Mouse (Mus musculus): ENCODE measurements around the gene Krt75. TPM values are rescaled to one million over a fixed set of nuclear protein-coding genes. Genes with fewer than 3 reads are reported as not detected.
"Not testable (repeated sequence)": the region's sequence is repeated elsewhere in the genome, so short reads cannot be mapped to it uniquely, and the experiment has no call there.

Gene Krt75
- polyA plus RNA-seq, 1 experiment from 2014 or later = not detected

DNA sequence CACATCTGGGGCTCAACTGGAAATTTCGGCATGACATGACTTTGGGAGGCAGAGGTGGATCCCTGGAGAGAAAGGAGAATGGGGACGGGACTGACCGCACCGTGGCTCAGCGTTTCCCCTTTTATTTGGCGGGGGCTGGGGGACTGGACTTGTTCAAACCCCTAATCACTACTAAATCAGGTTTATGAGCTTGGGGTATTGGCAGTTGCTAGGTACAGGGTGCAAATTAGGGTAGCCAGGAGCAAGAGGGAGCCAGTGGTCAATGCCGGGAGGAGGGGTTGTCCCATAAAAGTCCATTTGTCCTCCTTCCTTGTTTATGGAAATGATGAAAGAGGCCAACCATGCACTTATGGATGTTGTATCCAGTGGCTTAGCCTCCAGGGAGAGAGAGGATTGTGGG is 23.1 kb downstream of the Krt75 start, which contains the start of gene Krt82:
Gene Krt82 (minus strand): TSS at position 101 of the 400 bp plus-strand sequence.
- Histone ChIP-seq H3K36me3 (no peaks in the 10 kb centered on the region), H3K4me2 (replicated peaks) (no peak within 1 kb of the TSS), H3K9ac (replicated peaks) (no peak within 1 kb of the TSS), H3K4me1 (peaks cover 8% of the 10 kb centered on the region; the same call in 1 of the 2 replicates), H3K27me3 (no peaks in the 10 kb centered on the region), H3K9me3 (no peaks in the 10 kb centered on the region), H3K27ac (replicated peaks) (no peak within 1 kb of the TSS), H3K4me3 (no peak within 1 kb of the TSS)
- no peak for ATAC-seq (replicated peaks)
- WGBS = 78% methylated on average over 7 of the region's 7 CpGs

DNA sequence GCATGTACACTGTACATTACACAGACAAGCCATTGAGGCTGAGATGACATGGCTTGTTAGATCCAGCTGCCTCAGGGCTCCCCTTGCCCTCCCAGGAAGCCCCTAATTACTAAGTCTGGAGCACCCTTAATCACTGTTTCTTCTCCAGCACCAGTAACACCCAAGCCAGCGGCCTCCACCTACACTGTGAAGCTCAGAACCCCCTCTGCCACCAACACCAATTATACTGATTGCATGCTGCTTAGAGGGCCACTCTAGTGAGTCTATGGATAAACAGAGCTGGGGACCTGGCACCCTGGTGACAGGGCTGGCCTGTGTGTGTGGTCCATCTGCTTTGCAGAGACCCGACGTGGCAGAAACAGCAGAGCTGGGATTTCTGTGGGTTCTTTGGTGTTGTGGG is 29.2 kb downstream of the Krt75 start:
- H3K27me3 ChIP-seq = no peaks in the 10 kb centered on the region
- H3K27ac ChIP-seq (replicated peaks) = no peak overlapping the region
- no peak for ATAC-seq (replicated peaks)
- WGBS = 38% methylated on average over 3 of the region's 3 CpGs
- no peaks in the 10 kb centered on the region for H3K4me1 ChIP-seq
- no peak overlapping the region for H3K4me3 ChIP-seq
- no peak overlapping the region for H3K4me2 ChIP-seq (replicated peaks)
- H3K9me3 ChIP-seq = no peaks in the 10 kb centered on the region
- H3K36me3 ChIP-seq = no peaks in the 10 kb centered on the region
- no peak overlapping the region for H3K9ac ChIP-seq (replicated peaks)

DNA sequence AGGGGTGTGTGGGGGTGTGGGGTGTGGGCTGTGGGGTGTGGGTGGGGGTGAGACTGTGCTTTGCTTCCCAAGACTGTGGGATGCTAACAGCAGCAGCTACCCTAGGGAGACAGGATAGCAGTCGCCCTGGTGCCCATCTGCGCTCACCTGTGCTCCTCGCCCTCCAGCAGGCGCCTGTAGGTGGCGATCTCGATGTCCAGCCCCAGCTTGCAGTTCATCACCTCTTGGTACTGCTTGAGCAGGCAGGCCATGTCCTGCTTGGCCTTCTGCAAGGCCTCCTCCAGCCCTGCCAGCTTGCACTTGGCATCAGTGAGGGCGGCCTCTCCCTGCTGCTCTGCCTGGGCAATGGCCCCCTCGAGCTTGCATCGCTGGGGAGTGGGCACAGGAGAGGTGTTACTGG is 31.2 kb downstream of the Krt75 start:
- no peak overlapping the region for H3K4me3 ChIP-seq
- no peaks in the 10 kb centered on the region for H3K4me1 ChIP-seq
- no peaks in the 10 kb centered on the region for H3K9me3 ChIP-seq
- no peak overlapping the region for H3K27ac ChIP-seq (replicated peaks)
- no peaks in the 10 kb centered on the region for H3K36me3 ChIP-seq
- H3K4me2 ChIP-seq (replicated peaks) = no peak overlapping the region
- 53% methylated on average over 9 of the region's 9 CpGs for WGBS
- H3K27me3 ChIP-seq = no peaks in the 10 kb centered on the region
- no peak overlapping the region for H3K9ac ChIP-seq (replicated peaks)
- ATAC-seq (replicated peaks) = no peak

DNA sequence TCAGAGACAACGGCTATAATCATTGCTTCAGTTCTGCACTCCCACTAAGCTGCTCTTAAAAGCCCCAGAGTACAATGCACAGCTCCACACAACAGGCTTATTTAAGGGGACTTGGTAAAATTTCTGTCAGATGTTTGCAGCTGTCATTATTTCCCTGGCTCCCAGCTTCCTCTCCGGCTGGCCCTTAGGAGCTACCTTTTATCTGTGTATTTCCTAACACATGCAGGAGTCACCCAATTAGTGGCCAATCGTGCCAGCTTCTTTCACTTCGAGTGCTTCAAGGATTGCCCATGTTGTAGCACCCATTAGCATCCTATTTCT is 35.2 kb downstream of the Krt75 start:
- H3K9ac ChIP-seq (replicated peaks) = no peak overlapping the region
- H3K27ac ChIP-seq (replicated peaks) = no peak overlapping the region
- H3K4me2 ChIP-seq (replicated peaks) = no peak overlapping the region
- H3K36me3 ChIP-seq = no peaks in the 10 kb centered on the region
- H3K27me3 ChIP-seq = no peaks in the 10 kb centered on the region
- no peak for ATAC-seq (replicated peaks)
- H3K4me3 ChIP-seq = no peak overlapping the region
- H3K4me1 ChIP-seq = no peaks in the 10 kb centered on the region
- H3K9me3 ChIP-seq = no peaks in the 10 kb centered on the region
- WGBS = 33% methylated on average over 4 of the region's 4 CpGs

DNA sequence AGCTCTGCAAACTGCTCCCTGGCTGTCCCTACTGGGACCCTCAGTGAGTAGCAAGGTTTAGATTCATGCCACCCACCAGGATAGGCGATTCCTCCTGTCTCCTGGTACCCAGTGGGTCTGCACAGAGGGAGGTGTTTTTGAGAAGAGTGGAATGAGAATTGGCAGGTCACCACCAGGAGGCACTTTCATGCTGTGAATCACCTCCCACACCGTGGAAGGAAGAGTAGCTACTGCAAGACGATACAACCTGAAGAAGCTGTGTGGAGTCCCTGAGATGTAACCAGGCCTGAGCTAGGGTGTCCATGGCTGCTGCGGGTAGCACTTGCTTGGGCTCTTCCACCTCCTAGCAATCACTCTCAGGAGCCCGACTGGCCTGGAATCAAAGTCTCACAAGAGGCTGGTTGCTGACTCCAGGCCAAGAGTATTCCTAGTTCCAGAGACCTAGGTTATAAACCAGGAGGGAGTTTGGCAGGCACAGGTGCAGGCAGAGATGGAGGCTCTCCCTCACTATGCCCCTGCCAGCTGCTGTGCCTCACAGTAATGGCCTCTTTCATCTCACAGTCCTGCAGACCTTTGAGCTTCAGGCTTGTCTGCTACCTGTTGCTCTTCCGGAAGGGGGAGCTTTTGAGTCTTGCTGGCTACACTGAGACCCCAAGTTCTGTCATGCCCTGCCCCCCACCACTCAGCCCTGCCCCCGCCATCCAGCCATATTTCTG is 35.7 kb downstream of the Krt75 start:
- H3K27ac ChIP-seq (replicated peaks) = no peak overlapping the region
- no peaks in the 10 kb centered on the region for H3K27me3 ChIP-seq
- H3K4me1 ChIP-seq = no peaks in the 10 kb centered on the region
- no peak overlapping the region for H3K9ac ChIP-seq (replicated peaks)
- no peak overlapping the region for H3K4me2 ChIP-seq (replicated peaks)
- ATAC-seq (replicated peaks) = no peak
- H3K9me3 ChIP-seq = no peaks in the 10 kb centered on the region
- H3K4me3 ChIP-seq = no peak overlapping the region
- 41% methylated on average over 7 of the region's 7 CpGs for WGBS
- no peaks in the 10 kb centered on the region for H3K36me3 ChIP-seq

DNA sequence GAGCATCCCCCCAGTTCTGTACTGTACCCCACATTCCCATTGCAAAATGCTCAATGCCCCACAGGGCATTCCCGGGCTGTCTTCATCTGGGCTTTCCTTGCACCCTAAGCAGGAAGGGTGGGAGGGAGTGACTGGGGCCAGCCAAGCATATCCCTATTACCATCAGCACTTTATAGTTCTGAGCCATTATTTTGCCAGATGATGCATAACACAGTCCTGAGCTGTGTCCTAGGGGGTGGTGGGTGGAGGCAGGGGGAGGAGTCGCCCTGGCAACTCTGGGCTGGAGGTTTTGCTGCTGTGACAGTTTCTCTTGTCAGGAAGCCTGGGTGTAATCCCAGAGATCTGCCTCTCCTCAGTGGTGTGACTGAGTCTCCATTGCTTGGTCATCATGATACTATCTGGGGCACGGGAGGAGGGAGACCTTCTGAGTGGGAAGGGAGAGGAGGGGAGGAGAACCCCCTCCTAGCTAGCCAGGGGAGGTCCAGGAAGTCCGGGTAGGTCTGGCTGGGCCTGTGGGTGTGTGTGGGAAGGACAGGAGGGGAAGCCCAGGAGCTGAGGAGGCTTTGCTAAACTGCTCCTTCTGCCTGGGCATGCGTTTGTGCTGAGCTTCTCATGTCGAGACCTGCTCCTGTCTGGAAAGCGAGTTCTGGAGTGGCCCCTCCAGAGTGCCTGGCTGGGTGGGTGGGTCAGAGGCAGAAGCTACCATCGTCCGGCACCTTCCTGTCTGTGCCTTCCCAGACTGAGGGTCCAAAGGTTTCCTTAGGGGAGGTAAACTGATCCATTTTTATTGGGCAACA is 37.5 kb downstream of the Krt75 start:
- H3K4me3 ChIP-seq = no peak overlapping the region
- no peak for ATAC-seq (replicated peaks)
- no peaks in the 10 kb centered on the region for H3K9me3 ChIP-seq
- no peaks in the 10 kb centered on the region for H3K27me3 ChIP-seq
- no peak overlapping the region for H3K4me2 ChIP-seq (replicated peaks)
- no peaks in the 10 kb centered on the region for H3K4me1 ChIP-seq
- WGBS = 76% methylated on average over 9 of the region's 9 CpGs
- no peak overlapping the region for H3K27ac ChIP-seq (replicated peaks)
- H3K9ac ChIP-seq (replicated peaks) = no peak overlapping the region
- no peaks in the 10 kb centered on the region for H3K36me3 ChIP-seq

DNA sequence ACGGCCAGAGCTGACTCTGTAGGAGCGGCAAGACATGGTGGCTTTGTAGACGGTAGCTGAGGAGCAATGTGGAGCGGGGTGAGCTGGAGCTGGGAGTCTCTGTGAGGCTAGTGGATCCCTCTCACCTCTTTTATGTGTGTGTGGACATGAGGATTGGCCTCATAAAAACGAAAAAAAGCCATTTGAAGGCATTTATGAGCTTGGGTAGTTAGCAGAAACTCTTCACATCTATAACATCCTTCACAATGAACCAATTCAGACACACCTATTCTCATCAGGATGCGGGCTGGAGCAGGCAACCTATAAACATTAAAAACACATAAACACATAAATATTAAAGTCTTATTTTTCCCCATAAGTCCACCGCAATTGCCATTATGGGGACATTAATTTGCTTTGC is 41.0 kb downstream of the Krt75 start, which contains the start of gene Krt84:
Gene Krt84 (minus strand): TSS at position 101 of the 400 bp plus-strand sequence.
- Histone ChIP-seq H3K9ac (replicated peaks) (no peak within 1 kb of the TSS), H3K27ac (replicated peaks) (no peak within 1 kb of the TSS), H3K27me3 (no peaks in the 10 kb centered on the region), H3K9me3 (no peaks in the 10 kb centered on the region), H3K36me3 (no peaks in the 10 kb centered on the region), H3K4me3 (no peak within 1 kb of the TSS), H3K4me2 (replicated peaks) (no peak within 1 kb of the TSS), H3K4me1 (no peaks in the 10 kb centered on the region)
- ATAC-seq (replicated peaks) = no peak
- WGBS = 86% methylated on average over 7 of the region's 7 CpGs

DNA sequence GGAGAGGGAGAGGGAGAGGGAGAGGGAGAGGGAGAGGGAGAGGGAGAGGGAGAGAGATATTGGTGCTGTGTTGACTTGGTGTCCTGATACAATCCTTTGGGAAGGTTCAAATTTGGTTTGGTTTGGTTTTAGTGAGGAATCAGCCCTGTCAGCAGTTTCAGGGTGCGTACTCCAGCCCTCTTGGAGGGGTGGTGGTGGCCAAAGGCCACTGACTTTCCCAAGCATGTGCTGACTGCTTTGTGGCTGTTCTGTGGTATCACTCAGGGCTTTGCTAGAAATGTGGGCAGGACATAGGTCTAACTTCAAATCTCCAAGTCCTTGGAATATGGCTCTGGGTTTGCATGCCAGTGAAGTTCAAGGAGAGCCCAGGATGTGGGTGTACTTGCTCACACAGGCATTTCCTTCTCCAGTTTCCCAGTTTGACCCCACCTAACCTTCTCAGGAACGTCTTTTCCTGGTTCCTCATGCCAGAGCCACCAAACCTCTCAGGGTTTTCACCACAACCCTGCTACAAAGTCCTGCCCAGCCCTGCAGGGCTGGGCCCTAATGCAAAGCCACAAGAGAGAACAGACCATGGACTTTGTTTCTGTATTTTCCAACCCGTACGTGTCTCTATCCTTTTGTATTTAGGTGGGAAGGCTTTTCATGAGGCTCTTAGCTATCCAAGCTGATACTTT is 51.0 kb downstream of the Krt75 start:
- Histone ChIP-seq H3K9me3 (no peaks in the 10 kb centered on the region), H3K27ac (replicated peaks) (no peak overlapping the region), H3K4me3 (no peak overlapping the region), H3K4me1 (no peaks in the 10 kb centered on the region), H3K27me3 (no peaks in the 10 kb centered on the region), H3K36me3 (no peaks in the 10 kb centered on the region), H3K4me2 (replicated peaks) (no peak overlapping the region), H3K9ac (replicated peaks) (no peak overlapping the region)
- no peak for ATAC-seq (replicated peaks)
- WGBS = 77% methylated on average over 4 of the region's 4 CpGs

DNA sequence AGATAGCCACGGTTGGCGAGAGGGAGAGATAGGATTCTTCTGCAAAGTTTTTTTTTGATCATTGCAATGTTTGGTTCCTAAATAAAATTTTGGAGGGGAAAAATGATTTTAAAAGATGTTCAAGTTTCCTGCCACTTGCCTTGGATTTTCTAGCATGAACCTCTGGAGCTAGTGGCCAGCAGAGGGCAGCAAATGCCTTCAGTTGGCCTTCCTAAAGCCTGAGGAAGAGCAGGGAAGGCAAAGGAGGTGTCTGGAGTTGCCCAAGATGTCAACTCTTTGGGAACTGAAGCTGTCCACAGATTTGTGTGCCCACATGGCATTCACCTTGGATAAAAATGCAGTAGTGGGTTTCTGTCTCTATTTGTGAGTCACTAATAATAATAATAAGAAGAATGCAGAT is 53.9 kb downstream of the Krt75 start:
- H3K36me3 ChIP-seq = no peaks in the 10 kb centered on the region
- H3K4me1 ChIP-seq = no peaks in the 10 kb centered on the region
- H3K9ac ChIP-seq (replicated peaks) = no peak overlapping the region
- no peak overlapping the region for H3K27ac ChIP-seq (replicated peaks)
- no peak overlapping the region for H3K4me3 ChIP-seq
- no peaks in the 10 kb centered on the region for H3K27me3 ChIP-seq
- WGBS = 15% methylated on average over 2 of the region's 2 CpGs
- no peak overlapping the region for H3K4me2 ChIP-seq (replicated peaks)
- no peaks in the 10 kb centered on the region for H3K9me3 ChIP-seq
- no peak for ATAC-seq (replicated peaks)

DNA sequence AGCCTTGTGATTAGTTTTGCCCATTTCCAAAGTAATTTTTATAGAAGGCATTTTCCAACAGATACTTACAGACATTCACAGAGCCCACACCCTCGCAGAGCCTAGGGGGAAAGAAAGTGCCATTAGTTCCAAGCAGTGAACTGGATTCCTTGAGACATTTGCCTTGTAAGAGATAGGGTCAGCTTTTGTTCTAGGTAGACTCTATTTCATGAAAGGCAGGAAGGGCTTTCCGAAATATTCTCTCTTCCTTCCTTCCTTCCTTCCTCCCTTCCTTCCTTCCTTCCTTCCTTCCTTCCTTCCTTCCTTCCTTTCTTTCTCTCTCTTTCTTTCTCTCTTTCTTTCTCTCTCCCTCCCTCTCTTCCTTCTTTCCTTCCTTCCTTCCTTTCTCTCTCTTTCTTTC is 56.5 kb downstream of the Krt75 start, which contains the start of gene Gm49425:
Gene Gm49425 (minus strand): TSS at position 101 of the 400 bp plus-strand sequence.
- WGBS = 72% methylated on average over 2 of the region's 2 CpGs
- not testable (repeated sequence) for H3K9me3 ChIP-seq; H3K27ac ChIP-seq (replicated peaks); H3K9ac ChIP-seq (replicated peaks); H3K4me1 ChIP-seq; ATAC-seq (replicated peaks); H3K4me2 ChIP-seq (replicated peaks); H3K36me3 ChIP-seq; H3K27me3 ChIP-seq; H3K4me3 ChIP-seq
